Mouse (Mus musculus): ENCODE measurements around the gene Polr2j.

- TF ChIP-seq POLR2A (IDR thresholded peaks at IDR 0.05; ENCODE audit: insufficient read length, low read depth): peak; percentile 72
- TF ChIP-seq TCF3 (IDR thresholded peaks at IDR 0.05; ENCODE audit: insufficient read length, low read depth): no peak
- no peak for TF ChIP-seq USF1 (IDR thresholded peaks at IDR 0.05; ENCODE audit: low read depth)
- no peak for TF ChIP-seq MYOD1 (IDR thresholded peaks at IDR 0.05; ENCODE audit: control insufficient read depth in 1 of 3, insufficient read length in 2 of 3, low read depth in 2 of 3)
Observed at GRCm38 (mm10) chr5:136083669-136084107, 32.7 kb upstream of the Polr2j start, which contains the start of gene Rasa4.
